Mouse (Mus musculus) c-Kit-negative CD71-positive TER-119-positive erythroid progenitor cells, embryonic 14.5 days (primary cell): Measurements from ENCODE around the gene Ssna1.

ENCODE experiments used
- DNase-seq: peaks from one replicate; pipeline ENCODE4 v3.0.0-alpha.2; 2013; ENCODE audit warnings: low read depth, low spot score

The Ssna1 gene

GRCm38 (mm10) chr2:25290101-25290815, 18.0 kb upstream of the Ssna1 start:
- no peak for DNase-seq

GRCm38 (mm10) chr2:25289651-25290050, 17.4 kb upstream of the Ssna1 start, which contains the start of gene Lrrc26:
Lrrc26 (plus strand) TSS chr2:25289915.
- DNase-seq = no peak

DNA sequence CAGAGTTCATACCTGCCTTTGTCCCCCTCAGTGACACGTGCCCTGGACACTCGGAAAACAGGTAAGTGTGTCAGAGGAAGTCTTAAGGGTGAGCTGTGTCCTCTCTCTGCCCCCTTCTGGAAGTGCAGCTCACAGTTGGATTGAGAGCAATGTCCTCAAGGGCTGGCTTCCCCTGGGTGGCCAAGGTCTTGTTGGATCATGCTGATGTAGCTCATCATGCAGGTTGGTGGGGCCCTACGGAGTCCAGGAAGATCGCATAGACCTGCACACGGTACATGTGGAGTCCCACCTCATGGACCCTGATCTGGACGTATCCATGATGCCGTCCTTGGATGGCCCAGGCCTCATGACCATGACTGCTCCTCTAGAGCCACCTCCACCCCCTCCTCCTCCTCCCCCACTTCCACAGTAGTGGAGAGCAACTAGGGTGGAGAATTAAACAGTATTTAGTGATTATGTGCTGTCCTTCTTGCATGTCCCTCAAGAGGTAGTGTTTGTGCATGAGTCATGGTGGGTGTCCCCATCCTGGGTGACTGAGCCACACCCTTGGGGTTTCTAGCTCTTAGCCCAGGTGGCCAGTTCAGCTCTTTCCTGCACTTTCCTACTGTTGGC, 16.6 kb upstream of the Ssna1 start:
- DNase-seq = no peak

DNA sequence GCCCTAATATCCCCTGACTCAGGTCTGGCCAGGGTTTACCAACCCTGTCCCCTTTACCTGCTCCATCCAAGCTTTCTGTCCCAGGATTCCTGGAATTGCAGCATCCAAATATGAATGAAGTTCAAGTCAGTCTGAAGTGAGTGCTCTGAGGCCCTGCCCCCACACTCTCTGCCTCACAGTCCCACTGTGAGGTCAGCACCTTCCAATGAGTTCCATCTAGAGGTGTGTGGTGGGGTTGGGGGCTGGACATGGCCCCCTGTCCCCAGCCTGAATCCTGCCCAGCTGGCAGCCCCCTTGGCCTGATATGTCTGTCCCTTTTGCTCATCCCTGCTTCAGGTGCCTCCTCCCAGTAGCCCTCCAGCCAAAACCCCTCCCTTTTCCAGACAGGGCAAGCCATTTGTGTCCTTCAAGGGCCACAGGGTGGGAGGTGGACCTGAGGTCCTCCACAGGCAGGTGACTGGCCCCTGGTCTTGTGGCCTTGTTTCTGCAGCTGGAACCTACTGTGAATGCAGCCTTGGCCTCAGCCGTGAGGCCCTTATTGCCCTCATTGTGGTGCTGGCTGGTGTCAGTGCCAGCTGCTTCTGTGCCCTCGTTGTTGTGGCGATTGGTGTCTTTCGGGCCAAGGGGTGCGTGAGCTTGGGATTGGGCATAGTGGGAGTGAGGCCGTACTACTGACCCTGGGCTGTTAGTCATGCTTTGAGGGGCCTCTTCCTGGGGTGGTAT, 15.8 kb upstream of the Ssna1 start, which contains the start of gene Tmem210:
Gene Tmem210, plus strand, starts transcription at position 219 of the 723 bp plus-strand sequence.
- no peak for DNase-seq

GRCm38 (mm10) chr2:25286837-25287636, 14.8 kb upstream of the Ssna1 start:
- DNase-seq = no peak

GRCm38 (mm10) chr2:25286314-25286713, 14.1 kb upstream of the Ssna1 start:
- no peak for DNase-seq

DNA sequence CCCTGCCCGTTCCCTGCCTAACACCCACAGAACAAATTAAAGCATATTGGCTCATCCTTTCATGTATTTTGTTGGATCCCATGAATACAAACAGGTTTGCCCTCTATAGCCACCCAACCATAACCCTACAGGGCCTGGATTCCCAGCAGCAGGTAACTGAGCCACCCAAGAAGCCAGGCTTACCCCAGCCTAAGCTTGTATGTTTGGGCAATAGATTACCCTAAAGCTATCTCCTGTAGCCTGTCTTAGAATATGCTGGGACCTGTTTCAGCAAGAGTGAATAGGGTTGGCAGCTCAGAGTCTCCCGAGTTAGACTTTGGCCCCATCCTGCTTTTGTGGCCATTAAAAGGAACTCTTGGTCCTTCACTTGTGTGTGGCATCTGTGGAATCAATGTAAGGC, 13.3 kb upstream of the Ssna1 start:
- no peak for DNase-seq

DNA sequence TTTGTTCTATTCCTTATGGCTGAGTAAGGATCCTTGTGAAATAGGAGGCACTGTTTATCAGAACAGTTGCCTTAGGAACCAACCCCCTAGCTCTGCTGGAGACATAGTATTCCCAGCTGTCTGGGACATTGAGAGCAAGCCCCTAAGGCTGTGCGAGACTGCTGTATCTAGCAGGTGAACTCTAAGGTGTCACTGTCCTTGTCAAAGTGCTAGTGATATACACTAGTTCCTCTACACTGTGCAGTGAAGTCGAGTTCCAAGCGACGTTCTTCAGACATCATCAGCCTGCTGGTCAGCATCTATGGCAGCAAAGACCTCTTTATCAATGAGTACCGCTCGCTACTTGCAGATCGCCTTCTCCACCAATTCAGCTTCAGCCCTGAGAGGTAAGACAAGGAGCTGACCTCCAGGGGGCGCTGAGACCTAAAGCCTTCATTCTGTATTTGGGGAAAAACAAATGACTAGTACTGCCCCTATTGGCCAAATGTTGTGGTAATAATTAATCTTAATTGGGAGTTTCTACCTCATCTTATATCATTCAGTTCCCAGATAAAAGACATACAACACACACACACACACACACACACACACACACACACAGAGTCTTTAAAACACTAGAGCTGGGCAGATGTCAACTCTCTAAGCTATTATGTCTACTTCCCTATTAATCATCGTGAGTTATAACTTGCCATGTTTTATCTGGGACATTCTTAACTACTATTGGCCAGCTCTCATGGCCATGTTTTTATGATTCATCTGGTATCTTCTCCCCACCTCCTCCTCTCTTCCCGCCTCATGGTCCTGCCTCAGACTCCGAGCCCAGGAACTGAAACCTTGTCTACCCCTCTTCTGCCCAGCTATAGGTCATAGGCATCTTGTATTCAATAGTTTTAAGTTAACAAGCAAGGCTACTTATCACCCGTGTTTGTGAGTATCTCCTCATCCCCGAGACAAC, 7.0 kb upstream of the Ssna1 start:
- peak; percentile 65 for DNase-seq

DNA sequence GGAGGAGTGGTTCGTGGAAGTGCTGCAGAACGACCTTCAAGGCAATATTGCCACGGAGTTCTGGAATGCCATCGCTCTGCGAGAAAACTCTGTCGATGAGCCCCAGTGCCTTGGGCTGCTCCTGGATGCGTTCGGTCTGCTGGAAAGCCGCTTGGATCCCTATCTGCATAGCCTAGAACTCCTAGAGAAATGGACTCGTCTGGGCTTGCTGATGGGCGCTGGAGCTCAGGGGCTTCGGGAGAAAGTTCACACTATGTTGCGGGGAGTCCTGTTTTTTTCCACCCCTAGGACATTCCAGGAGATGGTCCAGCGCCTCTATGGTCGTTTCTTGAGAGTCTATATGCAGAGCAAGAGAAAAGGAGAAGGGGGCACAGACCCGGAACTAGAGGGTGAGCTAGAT, 772 bp upstream of the Ssna1 start:
- DNase-seq = no peak

- DNase-seq = no peak
Measured at GRCm38 (mm10) chr2:25272515-25272914, 277 bp upstream of the Ssna1 start.

DNA sequence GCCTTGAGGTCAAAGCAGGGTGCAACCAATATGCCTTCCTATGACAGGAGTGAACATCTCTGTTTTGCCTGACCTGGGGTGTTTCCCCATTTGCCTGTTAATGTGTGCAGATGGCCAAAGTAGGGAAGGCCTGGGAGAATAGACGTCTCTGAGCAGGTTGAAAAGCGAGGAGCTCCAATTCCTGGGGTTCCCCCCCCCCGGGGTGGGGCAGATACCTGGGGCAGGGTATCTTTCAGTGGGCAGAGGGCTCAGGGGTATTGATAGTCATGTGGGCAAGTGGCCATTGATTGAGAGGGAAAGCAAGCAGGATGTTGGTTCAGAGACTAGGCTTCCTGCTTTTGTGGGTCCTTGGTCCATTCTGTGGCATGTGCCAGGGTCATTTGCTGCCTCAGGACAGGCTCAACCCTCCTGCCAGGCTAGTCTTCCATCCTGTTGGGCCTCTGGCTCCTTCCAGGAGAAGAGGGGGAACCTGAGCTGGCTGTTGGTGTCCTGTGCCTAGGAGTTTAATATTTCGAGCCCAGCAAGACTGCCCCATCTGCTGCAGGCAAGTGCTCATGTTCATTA, 4.4 kb downstream of the Ssna1 start:
- no peak for DNase-seq

DNA sequence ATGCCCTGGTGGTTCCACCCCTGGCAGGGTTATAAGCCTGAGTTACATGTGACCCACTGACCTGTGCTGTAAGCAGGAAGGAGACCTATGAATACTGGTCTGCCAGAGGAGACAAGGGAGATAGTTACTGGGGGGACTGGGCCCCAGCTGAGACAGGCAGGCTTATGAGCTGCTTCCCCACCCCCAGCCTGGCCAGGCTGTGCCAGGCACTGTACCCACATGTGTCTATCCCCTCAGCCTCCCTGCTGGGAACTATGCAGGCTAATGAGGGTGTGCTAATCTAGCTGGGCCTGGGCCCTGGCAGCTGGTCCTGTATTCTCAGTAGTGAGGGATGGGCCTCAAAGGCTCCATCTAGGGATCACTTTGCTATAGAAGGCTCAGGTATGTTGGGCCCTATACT, 5.0 kb downstream of the Ssna1 start:
- DNase-seq = no peak

GRCm38 (mm10) chr2:25266720-25267119, 5.5 kb downstream of the Ssna1 start:
- DNase-seq = no peak

GRCm38 (mm10) chr2:25265897-25266656, 6.2 kb downstream of the Ssna1 start:
- DNase-seq = no peak

GRCm38 (mm10) chr2:25264851-25265250, 7.4 kb downstream of the Ssna1 start:
- no peak for DNase-seq

GRCm38 (mm10) chr2:25264286-25264660, 8.0 kb downstream of the Ssna1 start:
- no peak for DNase-seq

DNA sequence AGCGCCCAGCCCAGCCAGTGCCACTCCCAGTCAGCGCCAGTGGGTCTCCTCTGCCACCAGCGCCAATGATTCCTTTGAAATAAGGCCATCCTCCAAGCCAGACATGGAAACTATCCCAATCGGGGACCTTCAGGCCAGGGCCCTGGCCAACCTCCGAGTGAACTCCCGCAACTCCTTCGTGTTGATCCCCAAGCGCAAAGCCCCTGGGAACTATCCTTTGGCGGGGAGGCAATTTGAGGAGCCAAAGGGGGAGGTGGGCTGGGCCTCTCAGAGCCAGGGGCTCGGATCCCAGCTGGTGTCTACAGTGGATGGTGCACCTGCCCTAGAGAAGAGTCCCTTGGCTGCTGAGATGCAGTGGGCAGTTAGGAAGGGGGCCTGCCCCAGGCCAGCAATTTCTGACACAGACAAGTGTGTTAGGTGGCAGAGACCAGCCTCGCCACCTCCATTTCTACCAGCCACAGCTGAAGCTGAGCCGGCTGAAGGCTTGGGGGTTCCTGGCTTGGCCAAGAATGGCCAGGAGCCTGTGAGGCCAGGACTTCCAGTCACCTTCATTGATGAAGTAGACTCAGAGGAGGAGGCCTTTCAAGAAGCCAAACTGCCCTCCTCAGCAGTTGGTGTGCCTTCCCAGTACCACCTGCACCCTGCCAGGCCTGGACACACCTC, 8.5 kb downstream of the Ssna1 start:
- DNase-seq = no peak

GRCm38 (mm10) chr2:25262795-25263622, 9.2 kb downstream of the Ssna1 start:
- no peak for DNase-seq
